Mouse (Mus musculus) embryonic fibroblast, embryonic 13.5 days (primary cell): ENCODE data around the gene Hjurp. TPM values are rescaled to one million over a fixed set of nuclear protein-coding genes. Genes with fewer than 3 reads are reported as not detected.
A peak's percentile ranks its signal among the peaks of the same experiment; 100 is the strongest.

ENCODE experiments used
- H3K27ac ChIP-seq: 2 replicates; pipeline ENCODE4 v1.5.1; 2012; ENCODE audit warnings: low read length, control low read depth, inconsistent platforms; ENCODE audit not compliant: insufficient read depth
- H3K4me1 ChIP-seq: 2 replicates; pipeline ENCODE4 v1.6.1; 2011; ENCODE audit warnings: low read length; ENCODE audit not compliant: control insufficient read depth, insufficient read depth
- H3K4me3 ChIP-seq: 2 replicates; pipeline ENCODE4 v1.5.1; 2011; ENCODE audit warnings: mild to moderate bottlenecking, control low read depth, low read length; ENCODE audit not compliant: insufficient read depth
- CTCF ChIP-seq: IDR thresholded peaks from 2 replicates; pipeline ENCODE4 v1.5.1; 2011; ENCODE audit warnings: mild to moderate bottlenecking, control low read depth, low read length, moderate library complexity, borderline replicate concordance; ENCODE audit not compliant: insufficient read depth
- POLR2A ChIP-seq: IDR thresholded peaks from 2 replicates; pipeline ENCODE4 v1.6.1; 2011; ENCODE audit warnings: low read depth, mild to moderate bottlenecking, control low read depth, low read length, moderate library complexity
- polyA plus RNA-seq: library from polyadenylated mRNA; stranded (reverse); fragments of >200 nt; gene quantifications from 2 replicates; pipeline ENCODE4 v1.2.4, GENCODE M21; 2011; ENCODE audit warnings: low read depth; ENCODE audit not compliant: missing spikeins, insufficient read length

Gene Hjurp
- 106 and 122 TPM in 2 replicates for polyA plus RNA-seq

DNA sequence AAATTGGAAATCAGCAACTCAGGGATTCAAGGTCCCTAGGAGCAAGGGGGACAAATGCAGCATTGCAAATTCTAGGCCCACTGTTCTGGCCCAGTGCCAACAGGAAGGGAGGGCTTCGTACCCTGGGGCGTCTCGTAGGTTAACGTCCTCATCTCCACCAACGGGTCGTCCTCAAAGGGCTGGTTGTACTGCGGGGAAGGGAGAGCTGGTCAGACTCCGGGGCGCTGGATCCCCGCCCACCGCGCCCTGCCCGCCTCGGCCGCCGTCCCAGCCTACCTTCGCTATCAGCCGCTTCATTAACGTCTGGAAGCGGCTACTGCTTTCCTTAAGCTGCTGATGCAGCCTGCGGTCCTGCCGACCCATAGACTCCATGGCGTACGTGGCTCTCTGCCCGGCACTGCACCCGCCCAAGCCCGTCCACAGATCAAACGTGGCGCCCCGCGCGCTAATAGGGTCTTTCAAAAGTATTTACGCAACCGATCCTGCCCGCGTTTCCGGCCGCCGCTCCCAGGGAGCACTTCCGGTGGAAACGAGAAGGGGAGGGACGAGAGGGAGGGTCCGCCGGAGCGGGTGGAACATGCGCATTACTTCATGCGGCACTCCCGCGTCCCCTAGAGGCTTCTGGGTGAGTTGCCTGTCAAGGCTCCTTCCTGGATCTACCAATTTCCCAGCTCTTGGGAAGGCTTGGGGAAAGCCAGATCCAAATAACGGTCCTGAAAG lies at the start of gene Hjurp, which contains the start of gene Trpm8:
Gene Hjurp (minus strand): TSS at position 536 of the 720 bp plus-strand sequence.
Gene Trpm8 (plus strand): TSS at position 564 of the 720 bp plus-strand sequence.
- H3K4me1 ChIP-seq: peaks cover 8% of the 10 kb centered on the region
- H3K4me3 ChIP-seq: peak within 1 kb of the TSS; percentile 76
- peak within 1 kb of the TSS; percentile 20 for H3K27ac ChIP-seq
- TF ChIP-seq CTCF: no peak

DNA sequence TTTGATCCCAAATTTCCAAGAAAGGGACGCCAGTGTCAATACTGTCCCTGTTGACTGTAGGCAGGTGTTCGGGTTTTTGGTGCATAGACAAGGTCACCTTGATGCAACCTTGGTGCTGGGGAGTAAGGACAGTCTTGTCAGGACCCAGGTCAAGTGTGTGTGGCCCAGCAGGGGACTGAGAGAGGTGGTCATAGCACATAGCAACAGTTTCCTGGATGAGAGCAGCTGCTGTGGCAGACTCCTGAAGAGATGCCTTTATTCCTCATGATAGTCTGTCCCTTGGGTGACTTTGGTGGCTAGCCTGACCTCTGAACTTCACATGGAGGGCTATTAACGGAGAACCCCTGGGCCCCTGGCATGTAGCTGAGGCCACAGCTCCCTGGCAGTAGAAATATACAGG lies 45.7 kb upstream of the Hjurp start:
- Histone ChIP-seq H3K27ac (no peak overlapping the region), H3K4me3 (no peak overlapping the region), H3K4me1 (no peaks in the 10 kb centered on the region)
- no peak for TF ChIP-seq POLR2A
- no peak for TF ChIP-seq CTCF

DNA sequence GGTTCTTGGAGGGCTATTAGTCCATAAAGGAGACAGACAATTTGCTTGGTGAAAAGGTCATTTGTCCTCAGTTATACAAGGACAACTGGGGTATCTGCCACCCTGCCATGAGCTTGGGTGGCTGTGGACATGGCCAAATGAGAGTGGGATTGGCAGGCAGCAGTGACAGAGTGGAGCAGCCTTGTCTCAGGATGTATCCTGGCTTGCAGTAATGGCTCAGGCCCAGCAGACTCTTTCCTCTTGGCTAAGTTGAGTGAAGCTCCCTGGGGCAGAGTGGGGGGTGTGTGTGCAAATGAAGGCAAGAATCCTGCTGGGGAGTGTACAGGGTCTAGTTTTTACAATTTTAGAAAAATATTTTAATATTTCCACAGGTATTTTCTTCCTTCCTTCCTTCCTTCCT lies 44.7 kb upstream of the Hjurp start:
- Histone ChIP-seq H3K4me1 (no peaks in the 10 kb centered on the region), H3K27ac (no peak overlapping the region), H3K4me3 (no peak overlapping the region)
- TF ChIP-seq CTCF: no peak
- TF ChIP-seq POLR2A: no peak

DNA sequence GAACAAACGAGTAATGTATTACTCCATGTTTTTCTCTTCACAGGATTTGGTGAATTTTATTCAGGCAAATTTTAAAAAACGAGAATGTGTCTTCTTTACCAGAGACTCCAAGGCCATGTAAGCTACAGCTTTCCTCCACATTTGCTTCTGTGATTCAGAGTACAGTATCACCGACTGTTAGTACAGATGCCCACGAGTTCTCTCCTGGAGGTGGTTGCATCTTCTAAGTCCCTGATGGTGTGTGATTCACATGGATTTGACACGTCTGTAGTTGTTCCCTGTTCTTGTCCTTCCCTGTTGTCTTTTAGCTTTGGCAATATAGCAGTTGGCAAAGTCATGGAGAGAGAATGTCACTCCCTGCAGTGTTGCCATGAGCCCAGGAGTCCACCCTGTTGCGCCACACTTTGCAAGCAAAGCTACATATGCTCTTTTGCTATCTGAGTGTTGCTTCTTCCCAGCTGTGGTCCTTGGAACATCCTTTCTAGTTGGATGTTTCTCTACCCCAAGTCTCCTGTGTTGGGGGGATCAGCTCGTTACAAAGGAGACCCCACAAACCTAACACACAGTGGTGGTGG lies 43.5 kb upstream of the Hjurp start:
- Histone ChIP-seq H3K4me3 (no peak overlapping the region), H3K27ac (no peak overlapping the region), H3K4me1 (no peaks in the 10 kb centered on the region)
- TF ChIP-seq POLR2A: no peak
- TF ChIP-seq CTCF: no peak

DNA sequence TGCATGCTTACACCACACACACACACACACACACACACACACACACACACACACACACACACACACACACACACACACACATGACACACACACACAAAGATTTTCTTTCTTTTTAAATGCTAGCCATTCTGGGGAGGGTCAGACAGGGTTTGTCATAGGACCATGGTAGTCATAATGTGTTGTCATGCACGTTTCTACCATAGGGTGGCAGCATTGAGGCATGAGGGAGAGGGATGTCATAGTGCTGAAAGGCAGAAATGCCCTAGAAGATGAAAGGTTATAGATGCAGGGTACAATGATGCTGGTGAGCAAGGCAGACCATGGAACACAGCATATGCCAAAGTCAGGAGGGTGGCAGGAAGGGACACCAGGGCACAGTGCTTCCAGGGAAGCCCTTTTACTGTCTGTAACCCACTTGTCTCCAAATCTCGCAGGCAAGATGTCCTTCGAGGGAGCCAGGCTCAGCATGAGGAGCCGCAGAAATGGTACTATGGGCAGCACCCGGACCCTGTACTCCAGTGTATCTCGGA lies 41.2 kb upstream of the Hjurp start:
- H3K4me1 ChIP-seq: no peaks in the 10 kb centered on the region
- no peak overlapping the region for H3K27ac ChIP-seq
- TF ChIP-seq POLR2A (no peak), CTCF (no peak)
- H3K4me3 ChIP-seq: no peak overlapping the region

DNA sequence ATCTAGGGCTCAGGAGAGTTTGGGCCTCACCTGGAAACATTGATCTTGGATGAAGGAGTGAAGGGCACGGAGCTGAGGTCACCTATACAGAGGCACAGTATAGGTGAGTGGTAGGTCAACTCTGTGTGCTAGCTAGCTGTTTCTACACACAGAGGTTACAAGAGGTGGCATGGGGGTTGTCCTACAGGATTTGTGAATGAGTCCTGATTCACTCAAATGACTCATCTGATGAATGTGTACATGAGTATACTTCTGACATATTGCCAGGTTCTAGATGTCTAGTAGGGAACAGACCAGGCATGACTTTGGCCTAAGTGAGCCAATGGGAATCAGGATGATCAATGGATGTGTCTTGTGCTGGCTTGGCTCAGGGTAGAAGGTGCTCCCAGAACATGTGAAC lies 39.8 kb upstream of the Hjurp start:
- Histone ChIP-seq H3K4me1 (no peaks in the 10 kb centered on the region), H3K4me3 (no peak overlapping the region), H3K27ac (no peak overlapping the region)
- TF ChIP-seq CTCF (no peak), POLR2A (no peak)

DNA sequence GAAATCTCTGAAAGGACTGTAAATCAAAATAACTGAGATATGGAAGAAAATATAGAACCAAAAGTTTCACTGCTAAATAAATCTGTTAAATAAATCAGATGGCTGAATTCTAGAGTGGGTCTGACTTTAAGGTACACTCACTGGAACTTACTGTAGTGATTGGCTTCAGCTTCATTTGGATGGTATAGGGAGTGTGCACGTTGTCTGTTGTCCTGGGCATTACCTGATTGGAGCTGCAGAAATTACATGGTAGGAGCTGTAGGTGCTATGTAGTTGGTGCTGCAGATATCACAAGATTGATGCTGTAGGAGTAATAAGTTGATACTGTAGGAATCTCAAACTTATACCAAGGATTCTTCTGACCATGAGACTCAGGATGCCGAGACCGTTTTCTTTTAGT lies 32.9 kb upstream of the Hjurp start:
- H3K27ac ChIP-seq: no peak overlapping the region
- H3K4me1 ChIP-seq: no peaks in the 10 kb centered on the region
- no peak overlapping the region for H3K4me3 ChIP-seq
- TF ChIP-seq POLR2A: no peak
- no peak for TF ChIP-seq CTCF

DNA sequence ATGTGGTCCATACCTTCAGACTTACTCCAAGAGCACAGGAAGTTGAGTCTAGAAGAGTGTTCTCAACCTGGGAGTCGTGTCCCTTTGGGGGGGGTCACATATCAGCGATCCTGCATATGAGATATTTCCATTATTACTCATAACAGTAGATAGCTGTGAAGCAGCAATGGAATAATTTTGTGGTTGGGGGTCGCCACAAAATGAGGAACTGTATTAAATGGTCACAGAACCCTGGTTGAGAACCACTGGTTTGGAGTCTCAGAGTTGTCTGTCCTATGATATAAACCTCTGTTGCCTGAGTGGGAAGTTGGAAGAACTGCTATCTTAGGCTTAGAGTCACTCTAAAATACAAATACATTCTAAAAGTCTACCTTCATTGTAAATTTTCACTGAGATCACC lies 32.5 kb upstream of the Hjurp start:
- H3K4me1 ChIP-seq: no peaks in the 10 kb centered on the region
- H3K27ac ChIP-seq: no peak overlapping the region
- TF ChIP-seq POLR2A (no peak), CTCF (no peak)
- H3K4me3 ChIP-seq: no peak overlapping the region

DNA sequence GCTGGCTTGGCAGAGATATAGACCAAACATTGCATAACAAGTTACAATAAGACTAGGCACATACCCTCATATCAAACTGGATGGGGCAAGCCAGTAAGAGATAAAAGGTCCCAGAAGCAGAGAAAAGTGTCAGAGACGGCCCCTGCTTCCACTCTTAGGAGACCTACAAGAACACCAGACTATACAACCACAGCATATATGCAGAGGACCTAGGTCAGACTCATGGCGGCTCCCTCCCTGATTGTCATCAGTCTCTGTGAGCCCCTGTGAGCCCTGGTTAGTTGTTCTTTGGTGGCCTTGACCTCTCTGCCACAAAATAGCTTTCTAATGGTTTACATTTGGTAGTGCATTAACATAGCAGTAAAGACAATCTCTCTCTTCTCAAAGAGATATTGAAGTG lies 31.6 kb upstream of the Hjurp start:
- no peak overlapping the region for H3K27ac ChIP-seq
- H3K4me1 ChIP-seq: no peaks in the 10 kb centered on the region
- TF ChIP-seq CTCF: no peak
- no peak for TF ChIP-seq POLR2A
- H3K4me3 ChIP-seq: no peak overlapping the region

DNA sequence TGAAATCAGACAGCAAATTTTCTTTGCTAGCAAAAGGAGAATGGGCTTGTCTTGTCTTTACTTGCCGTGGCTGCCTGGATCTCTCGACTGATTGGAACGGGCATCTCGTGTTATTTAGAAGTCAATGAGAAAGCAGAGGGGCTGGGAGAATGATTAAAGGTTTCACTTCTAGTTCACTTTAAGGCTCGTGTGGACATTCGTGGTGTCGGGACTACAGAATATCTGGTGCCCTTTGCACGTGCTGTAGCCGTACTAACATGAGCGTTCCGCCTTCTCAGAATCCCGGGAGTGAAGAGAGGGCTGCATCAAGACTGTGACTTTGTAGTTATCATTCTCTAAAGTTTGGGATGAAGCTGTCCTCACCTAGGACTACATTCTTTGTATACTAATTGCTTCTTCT lies 29.7 kb upstream of the Hjurp start:
- Histone ChIP-seq H3K27ac (no peak overlapping the region), H3K4me1 (no peaks in the 10 kb centered on the region), H3K4me3 (no peak overlapping the region)
- TF ChIP-seq CTCF: no peak
- TF ChIP-seq POLR2A: no peak
